Mouse (Mus musculus) liver, embryonic 15.5 days (tissue): ENCODE measurements at regions not wholly inside any gene's neighbourhood (a gene's known extent, or its start where the extent isn't known, plus 50 kb on each side); places are given as distances from the start of the nearest gene placed in this dataset.
"Not testable (repeated sequence)": the region's sequence is repeated elsewhere in the genome, so short reads cannot be mapped to it uniquely, and the experiment has no call there.

Experiments used
- ATAC-seq: fragments of 200-750 bp; cut with Nextera tagmentation; 2 replicates; pipeline ENCODE4 v1.8.0; 2017; ENCODE audit warnings: moderate number of reproducible peaks, mild to moderate bottlenecking, moderate library complexity; ENCODE audit not compliant: insufficient read depth
- H3K27ac ChIP-seq: fragments of 300-500 bp; sonication (generic); replicated peaks from 2 replicates; pipeline ENCODE4 v1.5.1; 2015; ENCODE audit warnings: mild to moderate bottlenecking, inconsistent platforms
- H3K27me3 ChIP-seq: fragments of 300-500 bp; sonication (generic); 2 replicates; pipeline ENCODE4 v1.6.1; 2015; ENCODE audit warnings: mild to moderate bottlenecking, inconsistent platforms
- H3K36me3 ChIP-seq: fragments of 300-500 bp; sonication (generic); replicated peaks from 2 replicates; pipeline ENCODE4 v1.6.1; 2015; ENCODE audit warnings: moderate library complexity, mild to moderate bottlenecking, inconsistent platforms
- H3K4me1 ChIP-seq: fragments of 300-500 bp; sonication (generic); replicated peaks from 2 replicates; pipeline ENCODE4 v1.6.1; 2015; ENCODE audit warnings: inconsistent platforms
- H3K4me2 ChIP-seq: fragments of 300-500 bp; sonication (generic); 2 replicates; pipeline ENCODE4 v1.6.1; 2015; ENCODE audit warnings: moderate library complexity, mild to moderate bottlenecking, inconsistent platforms
- H3K4me3 ChIP-seq: fragments of 300-500 bp; sonication (generic); replicated peaks from 2 replicates; pipeline ENCODE4 v1.5.1; 2015; ENCODE audit warnings: mild to moderate bottlenecking, inconsistent platforms
- H3K9ac ChIP-seq: fragments of 300-500 bp; sonication (generic); 2 replicates; pipeline ENCODE4 v1.6.1; 2015; ENCODE audit warnings: moderate library complexity, mild to moderate bottlenecking, inconsistent platforms
- H3K9me3 ChIP-seq: fragments of 300-500 bp; sonication (generic); replicated peaks from 2 replicates; pipeline ENCODE4 v1.6.1; 2016; ENCODE audit warnings: inconsistent platforms
- WGBS: fragments of 180-500 bp; shearing (Covaris S2); methylation state at CpG from one replicate; pipeline ENCODE4 v1.1.7; 2015; ENCODE audit warnings: mixed read lengths; ENCODE audit not compliant: insufficient replicate concordance; 5-methylcytosine and 5-hydroxymethylcytosine counted together

DNA sequence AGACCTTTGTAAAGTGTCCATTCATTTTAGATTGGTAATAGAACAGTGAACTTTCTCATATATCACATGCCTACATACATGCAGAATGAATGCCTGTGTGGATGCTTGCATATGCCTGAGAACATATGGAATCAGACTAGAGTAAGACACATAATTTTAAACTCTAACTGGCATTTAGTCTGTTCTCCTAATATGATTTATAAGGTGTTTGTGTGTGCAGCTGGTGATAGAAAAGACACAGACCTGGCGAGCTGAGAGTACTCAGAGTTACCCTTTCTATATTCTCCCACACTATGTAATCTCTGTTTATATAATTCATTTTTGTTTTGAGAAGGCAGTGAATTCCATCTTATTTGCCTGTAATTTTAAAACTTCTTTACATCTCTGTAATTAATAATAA is 517.4 kb upstream of the Fam241a start:
- Histone ChIP-seq H3K9me3 (no peaks in the 10 kb centered on the region), H3K4me2 (no peak overlapping the region), H3K27me3 (no peaks in the 10 kb centered on the region), H3K36me3 (no peaks in the 10 kb centered on the region), H3K9ac (no peak overlapping the region), H3K4me3 (no peak overlapping the region), H3K4me1 (no peaks in the 10 kb centered on the region), H3K27ac (no peak overlapping the region)
- 46% methylated on average over 1 of the region's 1 CpGs for WGBS
- no peak for ATAC-seq

DNA sequence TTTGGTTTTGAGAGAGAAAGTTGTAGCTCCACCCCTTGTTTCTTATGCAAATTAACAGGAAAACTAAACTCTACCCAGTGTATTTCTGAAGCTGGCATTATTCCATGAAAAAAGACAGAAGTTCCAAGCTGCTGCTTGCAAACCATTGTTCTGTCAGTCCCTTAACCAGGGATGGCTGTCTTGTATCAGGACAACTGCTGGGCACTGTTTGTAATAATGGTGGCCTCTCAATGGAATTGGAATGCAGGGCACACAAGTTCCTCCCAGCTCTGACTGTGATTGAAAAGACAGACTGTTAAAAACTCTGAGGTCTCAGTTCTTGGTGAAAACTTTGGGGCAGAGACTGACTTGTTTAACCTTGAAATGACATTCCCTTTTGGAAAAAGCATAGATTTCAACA is 516.0 kb upstream of the Fam241a start:
- no peak overlapping the region for H3K4me3 ChIP-seq
- no peak overlapping the region for H3K27ac ChIP-seq
- H3K36me3 ChIP-seq, result no peaks in the 10 kb centered on the region
- H3K4me1 ChIP-seq, result no peaks in the 10 kb centered on the region
- no peak overlapping the region for H3K4me2 ChIP-seq
- no peaks in the 10 kb centered on the region for H3K27me3 ChIP-seq
- H3K9me3 ChIP-seq, result no peaks in the 10 kb centered on the region
- no peak overlapping the region for H3K9ac ChIP-seq
- ATAC-seq, result no peak

DNA sequence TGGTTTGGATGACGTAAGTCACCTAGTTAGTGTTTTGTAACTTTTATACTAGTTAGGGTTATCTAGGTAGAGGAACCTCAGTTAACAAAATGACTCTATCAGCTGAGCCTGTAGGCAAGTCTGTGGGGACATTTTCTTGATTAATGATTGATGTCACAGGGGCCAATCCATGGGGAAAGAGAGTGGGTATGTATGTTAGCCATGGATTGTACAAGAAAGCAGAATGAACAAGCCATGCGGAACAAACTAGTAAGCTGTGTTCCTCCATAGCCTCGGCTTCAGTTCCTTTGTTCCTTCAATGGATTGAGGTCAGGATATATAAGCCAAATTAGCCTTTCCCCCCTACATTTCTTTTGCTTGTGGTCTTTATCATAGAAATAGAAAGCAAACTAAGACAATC is 498.7 kb upstream of the Fam241a start:
- Histone ChIP-seq H3K27ac (no peak overlapping the region), H3K4me1 (no peaks in the 10 kb centered on the region), H3K36me3 (no peaks in the 10 kb centered on the region), H3K9ac (no peak overlapping the region), H3K4me2 (no peak overlapping the region), H3K4me3 (no peak overlapping the region), H3K27me3 (no peaks in the 10 kb centered on the region), H3K9me3 (no peaks in the 10 kb centered on the region)
- WGBS, result 62% methylated on average over 3 of the region's 3 CpGs
- ATAC-seq, result no peak

DNA sequence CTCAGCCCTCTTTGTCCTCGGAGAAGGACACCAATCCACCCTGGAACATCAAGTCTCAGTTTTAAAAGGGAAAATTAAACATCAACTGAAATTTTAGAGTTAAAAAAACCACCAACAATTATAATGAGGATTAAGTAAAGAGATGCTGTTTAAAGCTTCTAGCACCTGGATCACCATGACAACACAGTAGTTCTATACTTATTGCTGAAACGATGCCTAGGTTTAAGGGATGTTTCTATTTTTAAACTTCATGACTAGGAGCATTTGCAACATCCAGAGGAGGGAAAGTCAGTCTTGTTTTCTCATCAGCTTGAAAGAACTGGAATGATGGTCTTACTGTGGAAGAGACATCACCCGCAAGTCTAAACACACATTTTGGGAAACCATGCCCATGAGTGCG is 484.5 kb upstream of the Fam241a start:
- Histone ChIP-seq H3K4me2 (no peak overlapping the region), H3K27ac (no peak overlapping the region), H3K27me3 (no peaks in the 10 kb centered on the region), H3K36me3 (no peaks in the 10 kb centered on the region), H3K9me3 (no peaks in the 10 kb centered on the region), H3K4me1 (no peaks in the 10 kb centered on the region), H3K9ac (no peak overlapping the region), H3K4me3 (no peak overlapping the region)
- 76% methylated on average over 4 of the region's 4 CpGs for WGBS
- no peak for ATAC-seq

DNA sequence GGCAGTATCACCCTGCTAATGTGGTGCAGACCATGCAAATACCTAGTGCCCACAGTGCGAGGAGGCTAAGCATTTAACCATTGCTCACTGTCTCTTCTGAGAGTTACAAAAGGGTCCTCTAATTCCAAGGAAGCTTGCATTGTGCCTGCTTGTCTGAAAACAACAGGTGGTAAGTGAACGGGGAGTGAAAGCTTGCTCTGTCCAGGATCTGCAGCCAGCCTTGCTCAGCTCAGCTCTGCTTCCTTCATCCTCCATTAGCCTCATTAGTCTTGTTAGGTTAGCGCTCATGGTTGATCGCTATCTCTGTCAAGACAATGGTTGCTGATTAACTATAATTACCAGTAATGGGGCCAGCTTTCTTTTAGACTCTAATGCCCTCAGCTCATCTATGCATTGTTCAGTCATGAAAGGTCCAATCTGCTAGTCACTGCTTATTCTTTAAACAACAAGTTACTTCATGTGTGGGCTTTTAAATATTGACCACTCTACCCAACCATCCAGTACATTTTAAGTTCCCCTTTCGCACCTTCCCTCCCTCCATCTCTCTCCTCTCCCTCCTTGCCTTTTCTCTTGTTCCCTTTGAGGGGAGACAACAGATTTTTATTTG is 473.5 kb upstream of the Fam241a start:
- Histone ChIP-seq H3K36me3 (no peaks in the 10 kb centered on the region), H3K4me1 (no peaks in the 10 kb centered on the region), H3K27me3 (no peaks in the 10 kb centered on the region), H3K9me3 (no peaks in the 10 kb centered on the region), H3K4me3 (no peak overlapping the region), H3K9ac (no peak overlapping the region), H3K4me2 (no peak overlapping the region), H3K27ac (no peak overlapping the region)
- 48% methylated on average over 5 of the region's 5 CpGs for WGBS
- ATAC-seq, result no peak

DNA sequence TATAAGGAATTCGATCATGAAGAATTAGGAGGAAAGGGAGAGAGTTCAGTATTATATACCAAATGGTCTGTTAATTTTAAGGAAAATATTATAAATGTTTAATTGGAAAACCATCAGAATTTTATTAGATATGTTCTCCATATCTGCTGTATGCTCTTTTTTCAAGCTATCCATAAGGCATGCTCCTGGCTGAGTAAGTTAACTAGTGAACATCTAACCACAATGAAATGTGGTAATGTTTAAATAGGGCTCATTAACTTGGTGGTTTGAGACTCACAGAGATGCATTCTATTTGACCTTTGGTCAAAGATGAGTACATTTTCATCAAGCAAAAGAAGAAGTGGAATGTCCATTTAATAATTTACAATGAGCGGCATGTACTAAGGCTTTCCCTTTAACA is 466.2 kb upstream of the Fam241a start:
- no peak for ATAC-seq
- 59% methylated on average over 2 of the region's 2 CpGs for WGBS
- no peaks in the 10 kb centered on the region for H3K27me3 ChIP-seq

DNA sequence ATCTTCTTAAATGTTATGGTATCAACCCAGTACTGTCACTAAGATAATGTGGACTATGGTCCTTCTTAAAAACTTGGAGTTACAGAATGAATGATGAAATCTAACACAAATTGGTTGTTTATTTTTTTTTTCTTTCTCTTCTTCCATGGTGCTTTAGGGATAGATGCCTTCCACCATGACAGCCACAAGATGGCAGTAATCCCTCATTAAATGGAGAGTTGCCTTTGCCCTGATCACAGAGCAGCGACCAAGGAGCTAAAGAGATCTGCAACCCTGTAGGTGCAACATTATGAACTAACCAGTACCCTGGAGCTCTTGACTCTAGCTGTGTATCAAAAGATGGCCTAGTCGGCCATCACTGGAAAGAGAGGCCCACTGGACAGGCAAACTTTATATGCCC is 453.0 kb upstream of the Fam241a start:
- H3K4me2 ChIP-seq, H3K9me3 ChIP-seq, H3K9ac ChIP-seq, H3K27ac ChIP-seq, H3K4me3 ChIP-seq, H3K36me3 ChIP-seq, ATAC-seq, H3K4me1 ChIP-seq, H3K27me3 ChIP-seq: not testable (repeated sequence)
- WGBS, result 5% methylated on average over 2 of the region's 2 CpGs

More for the DNA sequence above, 466.2 kb upstream of the Fam241a start:
- Histone ChIP-seq H3K9me3 (no peaks in the 10 kb centered on the region), H3K4me1 (no peaks in the 10 kb centered on the region), H3K36me3 (no peaks in the 10 kb centered on the region), H3K9ac (no peak overlapping the region), H3K4me2 (no peak overlapping the region), H3K27ac (no peak overlapping the region), H3K4me3 (no peak overlapping the region)

DNA sequence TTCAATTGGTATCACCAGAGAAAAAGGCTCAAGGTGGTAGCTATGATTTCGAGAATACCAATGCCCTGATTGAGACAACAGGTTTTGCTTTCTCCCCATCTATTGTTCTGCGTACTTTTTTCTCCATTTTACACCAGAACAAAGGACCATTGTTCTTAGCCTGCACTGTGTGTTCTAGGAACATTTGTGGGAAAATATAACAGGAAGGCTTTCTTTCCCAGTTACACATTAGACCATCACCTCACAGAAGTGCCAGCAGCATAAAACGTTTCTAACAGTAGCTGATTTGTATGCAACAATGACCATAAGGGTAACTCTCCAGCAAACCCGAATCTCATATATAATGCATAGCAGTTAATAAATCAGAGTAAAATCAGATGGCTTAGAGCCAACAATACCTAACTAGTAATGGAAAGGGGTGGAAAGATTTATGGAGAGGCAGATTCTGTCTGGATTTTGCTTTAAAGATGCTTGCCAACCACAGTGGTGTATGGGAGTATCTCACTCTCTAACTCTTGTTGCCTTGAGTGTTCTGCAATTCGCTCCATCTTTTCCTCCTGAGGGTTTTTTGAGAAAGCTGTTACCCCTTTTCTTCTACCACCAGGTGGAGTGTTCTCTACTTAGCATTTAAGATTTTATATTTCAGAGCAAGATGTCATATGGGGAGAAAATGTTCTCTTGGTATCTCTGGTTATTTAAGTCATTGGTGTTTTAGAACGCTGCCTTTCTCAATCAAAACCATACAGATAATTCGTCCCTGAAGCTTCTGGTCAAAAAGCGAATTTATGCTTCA is 451.9 kb upstream of the Fam241a start:
- Histone ChIP-seq H3K27me3 (no peaks in the 10 kb centered on the region), H3K4me2 (no peak overlapping the region), H3K9me3 (no peaks in the 10 kb centered on the region), H3K4me3 (no peak overlapping the region), H3K4me1 (no peaks in the 10 kb centered on the region), H3K27ac (no peak overlapping the region), H3K36me3 (no peaks in the 10 kb centered on the region), H3K9ac (no peak overlapping the region)
- no peak for ATAC-seq
- 52% methylated on average over 8 of the region's 8 CpGs for WGBS

DNA sequence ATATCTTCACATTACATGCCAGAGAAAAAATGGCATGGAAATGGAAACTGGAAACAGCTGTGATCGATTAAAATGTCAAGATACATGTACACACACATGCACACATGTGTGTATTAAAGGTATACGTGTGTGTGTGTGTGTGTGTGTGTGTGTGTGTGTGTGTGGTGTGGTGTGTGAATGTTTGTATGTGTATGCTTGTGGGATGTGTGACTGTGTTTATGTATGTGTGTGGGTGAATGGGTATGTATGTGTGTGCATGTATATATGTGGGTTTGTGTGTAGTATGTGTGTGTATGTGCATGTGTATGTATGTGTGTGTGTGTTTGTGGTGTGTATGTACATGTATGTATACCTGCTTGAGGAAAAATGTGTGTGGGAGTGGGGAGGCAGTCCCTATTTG is 441.4 kb upstream of the Fam241a start:
- no peaks in the 10 kb centered on the region for H3K4me1 ChIP-seq
- 38% methylated on average over 2 of the region's 2 CpGs for WGBS
- no peaks in the 10 kb centered on the region for H3K27me3 ChIP-seq
- H3K36me3 ChIP-seq, result no peaks in the 10 kb centered on the region
- H3K9ac ChIP-seq, result no peak overlapping the region
- no peak overlapping the region for H3K4me2 ChIP-seq
- H3K4me3 ChIP-seq, result no peak overlapping the region
- no peaks in the 10 kb centered on the region for H3K9me3 ChIP-seq
- no peak overlapping the region for H3K27ac ChIP-seq
- ATAC-seq, result no peak

DNA sequence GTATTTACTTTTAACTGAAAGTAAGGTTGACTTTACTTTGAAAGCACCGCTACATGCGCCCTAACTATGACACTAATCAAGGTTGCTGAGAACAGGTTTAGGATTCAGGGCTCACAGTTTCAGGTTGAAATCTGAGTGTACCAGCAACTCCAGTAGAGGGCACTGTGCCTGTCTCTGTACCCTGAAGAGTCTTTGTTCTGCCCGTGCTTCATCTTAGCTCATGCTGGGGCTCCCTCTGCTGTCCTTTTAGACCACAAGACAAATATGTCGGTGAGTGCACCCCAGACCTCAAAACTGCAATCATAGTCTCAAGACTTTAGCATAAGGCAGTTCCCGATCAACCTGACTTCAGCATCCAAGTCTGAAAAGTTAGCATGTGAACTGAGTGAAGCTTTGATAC is 440.9 kb upstream of the Fam241a start:
- Histone ChIP-seq H3K27ac (no peak overlapping the region), H3K9ac (no peak overlapping the region), H3K4me1 (no peaks in the 10 kb centered on the region), H3K36me3 (no peaks in the 10 kb centered on the region), H3K4me2 (no peak overlapping the region), H3K27me3 (no peaks in the 10 kb centered on the region), H3K4me3 (no peak overlapping the region), H3K9me3 (no peaks in the 10 kb centered on the region)
- no peak for ATAC-seq
- 22% methylated on average over 5 of the region's 5 CpGs for WGBS

DNA sequence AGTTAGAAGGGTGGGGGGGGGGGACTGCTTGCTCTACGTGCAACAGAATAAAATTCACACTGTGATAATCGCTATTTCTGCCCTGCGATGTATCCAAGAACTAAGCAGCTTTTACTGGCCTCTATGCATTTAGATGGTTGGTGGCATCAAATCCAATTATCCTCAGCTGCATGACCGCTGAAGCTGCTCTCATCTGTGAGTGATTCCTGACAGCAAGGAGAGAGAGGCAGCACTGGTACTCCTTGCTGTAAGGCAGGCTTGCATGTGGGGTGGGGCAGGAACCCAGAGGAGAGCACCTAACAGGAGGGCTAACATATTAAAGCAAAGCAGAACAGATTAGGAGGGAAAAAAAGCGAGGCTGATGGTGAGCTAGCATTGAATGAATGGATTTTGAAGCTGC is 431.6 kb upstream of the Fam241a start:
- H3K4me1 ChIP-seq, result no peaks in the 10 kb centered on the region
- H3K4me3 ChIP-seq, result no peak overlapping the region
- H3K9ac ChIP-seq, result no peak overlapping the region
- no peak for ATAC-seq
- no peaks in the 10 kb centered on the region for H3K36me3 ChIP-seq
- H3K27ac ChIP-seq, result no peak overlapping the region
- no peaks in the 10 kb centered on the region for H3K27me3 ChIP-seq
- no peak overlapping the region for H3K4me2 ChIP-seq
- H3K9me3 ChIP-seq, result no peaks in the 10 kb centered on the region
- WGBS, result 63% methylated on average over 5 of the region's 5 CpGs

DNA sequence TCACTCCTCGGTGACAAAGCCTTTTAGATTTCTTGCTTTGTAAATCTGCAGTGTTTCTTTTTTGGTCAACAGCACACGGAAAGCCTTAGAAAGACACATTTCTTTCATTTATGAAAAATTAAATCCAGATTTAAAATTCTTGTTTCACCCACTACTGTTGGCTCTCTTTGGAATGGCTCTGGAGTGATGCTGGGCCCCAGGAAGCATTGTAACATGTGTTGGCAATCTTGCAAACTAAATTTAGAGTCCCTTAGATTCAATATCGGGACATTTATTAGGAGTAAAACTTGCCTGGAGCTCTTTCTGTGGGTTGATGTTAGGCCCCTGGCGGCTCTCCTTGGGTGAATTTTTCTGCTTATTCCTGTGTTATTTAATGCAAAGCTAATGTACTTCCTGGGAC is 405.2 kb upstream of the Fam241a start:
- WGBS, result 60% methylated on average over 4 of the region's 4 CpGs

More for the DNA sequence above, 405.2 kb upstream of the Fam241a start:
- H3K4me2 ChIP-seq, result no peak overlapping the region
- no peak overlapping the region for H3K9ac ChIP-seq
- H3K4me1 ChIP-seq, result no peaks in the 10 kb centered on the region
- no peaks in the 10 kb centered on the region for H3K27me3 ChIP-seq
- no peak overlapping the region for H3K4me3 ChIP-seq
- H3K27ac ChIP-seq, result no peak overlapping the region
- H3K9me3 ChIP-seq, result no peaks in the 10 kb centered on the region
- no peak for ATAC-seq
- H3K36me3 ChIP-seq, result no peaks in the 10 kb centered on the region
